Mouse (Mus musculus) cortical plate, adult 2 months (tissue): ENCODE measurements around the gene Bscl2. TPM values are rescaled to one million over a fixed set of nuclear protein-coding genes. Genes with fewer than 3 reads are reported as not detected.
"Not testable (repeated sequence)": the region's sequence is repeated elsewhere in the genome, so short reads cannot be mapped to it uniquely, and the experiment has no call there.

Experiments used
- H3K27ac ChIP-seq: fragments of 200-500 bp; 2 replicates; pipeline ENCODE4 v1.5.1; 2012; ENCODE audit warnings: low read length, control low read depth, inconsistent platforms; ENCODE audit not compliant: insufficient read depth
- H3K4me1 ChIP-seq: fragments of 200-500 bp; 2 replicates; pipeline ENCODE4 v1.6.1; 2011; ENCODE audit warnings: low read length; ENCODE audit not compliant: control insufficient read depth, insufficient read depth
- H3K4me3 ChIP-seq: fragments of 200-500 bp; 2 replicates; pipeline ENCODE4 v1.5.1; 2011; ENCODE audit warnings: mild to moderate bottlenecking, low read length, control low read depth; ENCODE audit not compliant: insufficient read depth
- CTCF ChIP-seq: fragments of 200-500 bp; IDR thresholded peaks from 2 replicates; pipeline ENCODE4 v1.5.1; 2011; ENCODE audit warnings: mild to moderate bottlenecking, control low read depth, low read length; ENCODE audit not compliant: insufficient read depth; ENCODE audit errors: extremely low read depth
- POLR2A ChIP-seq: fragments of 200-500 bp; IDR thresholded peaks from 2 replicates; pipeline ENCODE4 v1.6.1; 2011; ENCODE audit warnings: mild to moderate bottlenecking, low read length, control low read depth; ENCODE audit not compliant: insufficient read depth; ENCODE audit errors: extremely low read depth
- polyA plus RNA-seq: library from polyadenylated mRNA; depleted of rRNA; stranded (reverse); fragments of >200 nt; gene quantifications from 2 replicates; pipeline ENCODE4 v1.2.3, GENCODE M21; 2012

Bscl2 gene
- polyA plus RNA-seq, 1 experiment, result 135 TPM

GRCm38 (mm10) chr19:8822696-8823095 is 14.6 kb upstream of the Bscl2 start:
- TF ChIP-seq POLR2A (no peak), CTCF (no peak)
- Histone ChIP-seq H3K4me3 (no peak overlapping the region; the same call in 1 of the 2 replicates), H3K4me1 (peaks cover 2% of the 10 kb centered on the region; the same call in 1 of the 2 replicates), H3K27ac (no peak overlapping the region)

- H3K4me1 ChIP-seq, result no peaks in the 10 kb centered on the region
- TF ChIP-seq CTCF (no peak), POLR2A (no peak)
- H3K27ac ChIP-seq, result peak within 1 kb of the TSS; percentile 35; the same call in 1 of the 2 replicates
- no peak within 1 kb of the TSS for H3K4me3 ChIP-seq
These were observed 7.6 kb upstream of the Bscl2 start, which contains the start of gene AC129217.1 for GRCm38 (mm10) chr19:8829660-8830059. Gene AC129217.1 (plus strand): TSS chr19:8829773.

DNA sequence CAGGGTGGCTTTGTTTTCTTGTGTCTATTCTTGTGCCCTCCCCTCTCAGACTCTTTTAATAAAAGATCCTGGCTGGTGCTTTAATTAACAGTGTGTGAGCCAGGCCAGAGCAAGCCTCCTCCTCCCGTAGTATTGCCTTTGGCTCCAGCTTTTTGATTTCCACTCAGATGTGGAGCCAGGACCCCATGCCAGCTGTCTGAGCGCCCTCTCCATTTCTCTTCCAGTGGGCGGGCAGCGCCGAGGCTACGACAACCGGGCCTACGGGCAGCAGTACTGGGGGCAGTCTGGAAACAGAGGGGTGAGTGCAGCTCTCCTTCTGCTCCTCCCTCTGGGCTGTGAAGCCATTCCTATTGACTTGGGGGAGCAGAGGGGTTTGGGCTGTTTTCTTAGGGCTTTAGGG is 6.6 kb upstream of the Bscl2 start:
- Histone ChIP-seq H3K4me3 (no peak overlapping the region), H3K27ac (no peak overlapping the region), H3K4me1 (no peaks in the 10 kb centered on the region)
- TF ChIP-seq CTCF, result no peak
- no peak for TF ChIP-seq POLR2A

GRCm38 (mm10) chr19:8831262-8831661 is 6.0 kb upstream of the Bscl2 start:
- no peak overlapping the region for H3K4me3 ChIP-seq
- H3K27ac ChIP-seq, result no peak overlapping the region
- no peaks in the 10 kb centered on the region for H3K4me1 ChIP-seq
- TF ChIP-seq POLR2A, result no peak
- no peak for TF ChIP-seq CTCF

GRCm38 (mm10) chr19:8832971-8833370 is 4.3 kb upstream of the Bscl2 start:
- H3K4me1 ChIP-seq, result peaks cover 2% of the 10 kb centered on the region; the same call in 1 of the 2 replicates
- H3K27ac ChIP-seq, result no peak overlapping the region
- no peak overlapping the region for H3K4me3 ChIP-seq
- TF ChIP-seq CTCF, result no peak
- TF ChIP-seq POLR2A, result no peak

DNA sequence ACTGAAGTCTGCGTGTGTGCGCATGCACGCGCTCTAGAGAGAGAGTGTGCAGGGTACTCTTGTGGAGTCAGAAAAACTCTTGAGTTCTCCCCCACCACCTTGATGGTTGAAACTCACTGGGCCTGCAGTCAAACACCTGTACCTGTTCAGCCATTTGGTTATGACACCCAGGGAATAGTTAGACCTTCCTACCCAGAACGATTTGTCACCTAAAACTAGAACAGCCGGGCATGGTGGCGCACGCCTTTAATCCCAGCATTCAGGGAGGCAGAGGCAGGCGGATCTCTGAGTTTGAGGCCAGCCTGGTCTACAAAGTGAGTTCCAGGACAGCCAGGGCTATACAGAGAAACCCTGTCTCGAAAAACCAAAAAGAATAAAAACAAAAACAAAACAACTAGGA is 940 bp upstream of the Bscl2 start:
- not testable (repeated sequence) for H3K4me1 ChIP-seq, H3K4me3 ChIP-seq, H3K27ac ChIP-seq

- Histone ChIP-seq H3K27ac (peak overlapping the region; percentile 96), H3K4me1 (peaks cover 2% of the 10 kb centered on the region; the same call in 1 of the 2 replicates), H3K4me3 (peak overlapping the region; percentile 68)
- TF ChIP-seq POLR2A, result no peak; the same call in 1 of the 2 replicates
- no peak for TF ChIP-seq CTCF
These were observed 919 bp downstream of the Bscl2 start for GRCm38 (mm10) chr19:8838041-8838730.

DNA sequence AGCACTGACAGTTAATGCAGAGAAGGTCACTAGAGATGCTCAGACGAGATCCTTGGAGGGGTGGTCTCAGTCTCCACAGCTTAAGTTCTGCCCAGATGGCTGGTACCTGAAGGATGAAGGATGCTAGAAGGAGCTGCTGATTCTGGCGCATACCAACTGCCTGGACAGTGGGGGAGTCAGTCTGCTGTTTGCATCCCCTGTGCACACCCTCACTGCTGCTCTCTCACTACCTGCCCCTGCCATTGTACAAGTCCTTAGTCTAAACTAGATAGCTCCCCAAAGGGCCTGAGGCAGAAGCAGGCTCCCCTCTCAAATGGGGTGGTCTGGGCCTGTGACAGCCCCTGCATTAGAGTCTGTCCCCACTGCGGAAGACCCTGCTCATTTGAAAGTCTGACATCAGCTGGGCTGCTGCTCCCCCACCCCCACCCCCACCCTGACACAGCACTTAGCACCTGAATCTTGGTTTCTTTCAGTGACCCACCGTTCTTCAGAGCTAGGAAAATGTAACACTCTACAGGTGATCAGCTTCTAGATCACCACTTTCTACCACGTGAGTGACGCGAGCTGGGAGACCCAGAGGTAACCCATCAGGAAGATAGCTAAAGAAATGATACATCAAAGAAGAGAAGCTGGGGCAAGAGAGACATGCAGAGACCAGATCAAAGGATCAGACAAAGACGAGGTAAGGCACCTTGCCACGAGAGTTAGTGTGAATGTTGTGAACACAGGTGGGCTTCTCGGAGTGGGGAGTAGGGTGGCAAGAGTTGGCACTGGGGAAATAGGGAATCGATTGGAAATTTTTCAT is 2.0 kb downstream of the Bscl2 start, which contains the start of gene Gng3:
TSS of gene Gng3 (minus strand) at position 92 of the 805 bp plus-strand sequence.
- H3K27ac ChIP-seq, result peak within 1 kb of the TSS; percentile 96
- H3K4me3 ChIP-seq, result peak within 1 kb of the TSS; percentile 68
- H3K4me1 ChIP-seq, result peaks cover 2% of the 10 kb centered on the region; the same call in 1 of the 2 replicates
- TF ChIP-seq CTCF (no peak), POLR2A (peak; percentile 97)

GRCm38 (mm10) chr19:8839908-8840791 is 2.9 kb downstream of the Bscl2 start:
- Histone ChIP-seq H3K27ac (peak overlapping the region; percentile 74), H3K4me1 (peaks cover 2% of the 10 kb centered on the region; the same call in 1 of the 2 replicates), H3K4me3 (peak overlapping the region; percentile 68)
- TF ChIP-seq CTCF (no peak), POLR2A (peak; percentile 74)
